Mouse (Mus musculus): ENCODE results near the gene Tdo2.

Tdo2 gene

DNA sequence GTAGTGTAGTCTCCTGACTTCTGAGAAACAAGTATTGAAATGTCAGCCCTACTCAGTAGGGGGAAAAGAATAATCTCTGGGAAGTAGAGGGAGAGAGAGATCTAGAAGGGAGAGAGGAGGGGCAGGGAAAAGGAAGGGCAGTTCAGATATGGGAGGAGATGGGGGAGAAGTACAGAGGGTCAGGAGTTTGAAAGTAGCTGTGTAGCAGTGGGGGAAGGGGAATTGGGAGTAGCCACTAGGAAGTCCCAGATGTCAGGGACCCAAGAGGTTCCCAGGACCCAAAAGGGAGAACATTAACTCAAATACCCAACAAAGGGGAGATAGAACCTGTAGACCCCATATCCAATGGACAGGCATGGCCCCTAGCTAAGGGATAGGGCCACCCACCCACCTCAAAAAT, at the start of gene Tdo2:
Tdo2 (minus strand) TSS at position 101 of the 400 bp plus-strand sequence.
- no peak for DNase-seq (ENCODE audit: low read depth in 1 of 2, low spot score in 2 of 2)

DNA sequence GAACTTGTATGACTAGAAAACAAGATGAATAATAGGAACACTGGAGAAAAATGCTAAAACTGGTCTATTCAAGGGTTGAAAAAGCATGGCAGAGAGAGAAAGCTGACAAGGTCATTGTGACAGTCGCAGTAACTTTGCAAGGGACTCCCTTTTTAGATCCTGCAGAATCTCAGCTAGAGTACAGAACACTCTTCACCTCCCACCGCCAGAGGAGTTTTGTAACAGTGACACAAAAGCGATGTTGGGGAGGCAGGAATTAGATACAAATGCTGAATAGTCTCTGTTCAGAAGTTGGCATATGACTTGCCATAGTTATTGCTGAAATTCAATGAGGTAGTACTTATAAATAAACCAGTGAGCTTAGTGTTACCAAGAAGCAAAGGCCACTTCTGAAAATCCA, 47.1 kb upstream of the Tdo2 start:
- DNase-seq (ENCODE audit: low read depth in 1 of 2, low spot score in 2 of 2), result no peak

DNA sequence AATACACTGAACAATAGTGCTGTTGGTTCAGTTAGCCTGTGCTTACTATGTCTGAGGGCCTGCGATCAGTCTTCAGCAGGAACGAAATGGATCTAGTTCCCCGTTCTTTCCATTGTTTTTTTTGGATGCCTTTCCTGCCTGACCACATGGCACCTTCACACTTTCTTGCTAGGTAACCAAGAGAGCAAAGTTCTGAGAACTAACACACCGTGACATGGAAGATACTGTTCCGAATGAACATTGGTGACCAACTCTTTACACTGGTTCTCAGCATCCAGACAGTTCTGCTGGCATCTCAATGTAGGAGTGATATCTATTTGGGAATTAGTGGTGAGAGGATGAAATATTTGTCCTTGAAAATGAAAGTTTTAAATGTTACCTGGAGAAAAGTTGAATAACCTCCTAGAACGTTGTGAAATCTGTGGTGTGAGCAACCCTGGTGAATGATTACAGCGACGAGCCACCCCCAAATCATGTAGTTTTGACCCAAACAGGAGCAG, 46.5 kb upstream of the Tdo2 start:
- DNase-seq (ENCODE audit: low read depth in 1 of 2, low spot score in 2 of 2), result no peak

DNA sequence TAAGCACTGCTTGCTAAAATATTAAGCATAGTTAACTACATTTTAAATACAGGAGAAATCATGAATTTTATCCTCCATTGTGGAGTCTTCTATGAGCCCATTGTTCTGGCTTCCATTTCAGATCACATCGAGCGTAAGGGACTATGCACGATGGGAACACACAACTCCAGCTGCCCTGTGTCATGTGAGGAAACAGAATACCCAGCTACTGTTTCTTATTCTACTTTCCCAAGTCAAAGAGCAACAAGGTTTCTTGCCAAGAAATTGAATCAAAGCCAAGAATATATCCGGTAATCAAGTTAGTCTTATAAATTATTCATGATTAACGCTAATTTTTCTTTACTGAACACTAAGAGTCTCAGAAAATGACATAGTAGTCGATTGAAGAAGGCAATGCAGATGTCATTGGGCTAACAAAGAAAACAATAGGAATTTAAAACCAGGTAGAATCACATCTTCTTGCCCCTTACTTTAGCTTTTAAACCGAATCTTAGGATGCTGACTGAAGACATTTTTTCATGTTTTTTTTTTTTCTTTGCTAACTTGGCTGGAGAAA, 38.2 kb upstream of the Tdo2 start:
- DNase-seq (ENCODE audit: low read depth in 1 of 2, low spot score in 2 of 2), result no peak

DNA sequence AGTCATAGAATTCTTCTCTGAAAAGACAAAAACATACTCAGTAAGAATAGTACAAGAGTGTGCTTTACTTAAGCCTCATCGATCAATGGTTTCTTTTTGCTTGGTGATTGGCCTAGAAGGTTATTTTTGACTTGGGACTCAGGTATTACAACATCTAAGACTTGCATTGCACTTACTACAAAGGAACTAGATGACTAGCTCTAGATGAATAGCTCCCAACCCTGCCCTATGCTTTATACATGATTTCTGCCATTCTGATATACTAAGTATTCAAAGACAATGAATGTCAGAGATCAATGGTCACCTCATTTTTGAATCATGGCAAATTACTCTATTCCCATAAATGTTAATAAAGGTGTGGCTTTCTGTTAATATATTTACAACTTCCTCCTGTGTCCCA, 31.0 kb upstream of the Tdo2 start:
- DNase-seq (ENCODE audit: low read depth in 1 of 2, low spot score in 2 of 2), result no peak

DNA sequence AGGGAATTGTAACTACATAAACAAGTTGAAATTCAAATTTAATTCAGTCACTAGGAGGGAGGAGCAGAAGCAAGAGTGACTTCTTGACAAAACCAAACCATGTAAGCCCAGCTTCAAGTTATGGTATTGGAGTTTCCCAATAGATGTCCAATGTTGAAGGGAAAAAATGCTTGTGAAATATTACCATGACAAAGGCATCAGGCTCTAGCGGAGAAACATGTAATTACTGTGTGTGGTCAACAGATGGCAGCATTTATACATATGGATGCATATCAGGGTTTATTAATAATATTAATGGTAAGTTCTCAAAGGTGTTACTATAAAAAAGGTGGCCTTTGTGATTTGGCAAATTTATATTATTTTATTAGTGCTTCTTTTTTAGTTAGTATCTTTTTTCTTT, 20.0 kb upstream of the Tdo2 start:
- no peak for DNase-seq (ENCODE audit: low read depth in 1 of 2, low spot score in 2 of 2)

DNA sequence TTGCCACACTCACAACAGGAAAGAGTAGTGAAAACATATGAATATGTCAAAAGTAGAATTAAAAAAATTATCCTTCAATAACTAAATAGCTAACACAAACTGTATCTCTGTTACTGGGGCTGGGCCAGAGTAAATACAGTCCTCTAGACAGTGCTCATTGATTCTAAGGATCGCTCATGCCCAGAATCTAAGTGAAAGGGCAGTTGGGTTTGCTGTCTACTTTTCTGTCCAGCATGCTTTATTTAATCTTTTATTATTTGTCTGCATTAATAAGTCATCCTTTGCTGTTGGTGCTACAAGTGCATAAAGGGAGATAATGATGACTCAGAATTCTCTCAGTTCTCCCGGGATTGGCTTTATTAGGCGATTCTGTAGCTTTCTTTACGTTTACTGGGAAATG, 19.4 kb upstream of the Tdo2 start:
- no peak for DNase-seq (ENCODE audit: low read depth in 1 of 2, low spot score in 2 of 2)

DNA sequence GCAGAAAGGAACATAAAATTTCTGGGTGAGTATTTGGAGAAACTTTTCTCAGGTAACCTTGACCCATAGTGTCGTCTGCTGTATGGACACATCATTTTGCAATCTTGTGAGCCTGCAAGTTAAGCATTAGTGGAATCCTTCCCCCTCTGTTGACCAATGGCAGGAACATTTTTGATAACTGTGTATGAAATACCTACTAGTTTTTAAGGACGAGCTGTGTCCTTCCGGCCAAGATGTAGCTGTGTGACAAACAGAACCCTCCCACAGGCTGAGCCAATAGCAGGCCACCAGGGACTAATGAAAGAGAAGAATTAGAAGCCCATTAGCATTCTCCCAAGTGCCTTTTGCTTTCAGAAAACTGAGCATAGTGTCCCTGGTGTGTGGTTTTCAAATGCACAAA, 14.5 kb upstream of the Tdo2 start:
- DNase-seq (ENCODE audit: low read depth in 1 of 2, low spot score in 2 of 2), result no peak

DNA sequence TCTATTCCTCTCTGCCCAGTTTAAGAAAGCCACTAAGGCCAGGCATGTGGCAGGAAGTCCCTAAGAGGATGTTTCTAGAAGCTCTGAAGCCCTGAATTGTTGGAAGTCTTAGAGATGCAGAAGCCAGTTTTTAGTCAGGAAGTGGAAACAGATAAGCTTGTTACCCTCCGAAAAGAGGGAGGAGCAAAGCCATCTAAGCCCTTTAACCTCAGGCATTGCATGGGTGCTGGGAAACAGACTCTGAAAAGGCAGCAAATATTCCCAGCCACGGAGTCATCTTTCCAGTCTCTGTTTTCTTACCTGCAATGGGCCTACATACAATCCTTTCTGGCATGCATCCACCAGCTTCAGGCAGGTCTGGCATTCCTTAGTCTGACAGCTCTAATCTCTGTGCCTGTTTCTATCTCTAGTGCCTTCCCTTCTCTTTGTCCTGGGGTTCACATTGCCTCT, 13.7 kb upstream of the Tdo2 start:
- no peak for DNase-seq (ENCODE audit: low read depth in 1 of 2, low spot score in 2 of 2)

DNA sequence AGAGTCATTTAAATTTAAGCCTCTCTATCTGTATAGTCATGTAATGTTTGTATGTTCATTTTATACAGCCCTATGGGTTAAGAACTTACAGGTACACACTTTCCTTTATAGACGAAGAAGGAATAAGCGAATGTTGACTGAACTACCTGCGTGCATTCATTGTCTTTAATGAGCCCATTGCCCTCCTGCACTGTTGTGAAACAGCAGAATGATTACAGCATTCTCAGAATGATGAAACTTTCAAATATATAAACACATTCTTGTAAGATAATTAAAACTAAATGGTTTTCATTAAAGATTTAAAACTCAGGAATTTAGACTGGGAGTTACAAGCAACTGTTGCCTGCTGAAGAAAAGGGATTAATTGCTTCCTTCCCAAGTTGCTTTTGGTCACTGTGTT, 11.6 kb upstream of the Tdo2 start:
- DNase-seq (ENCODE audit: low read depth in 1 of 2, low spot score in 2 of 2), result no peak

DNA sequence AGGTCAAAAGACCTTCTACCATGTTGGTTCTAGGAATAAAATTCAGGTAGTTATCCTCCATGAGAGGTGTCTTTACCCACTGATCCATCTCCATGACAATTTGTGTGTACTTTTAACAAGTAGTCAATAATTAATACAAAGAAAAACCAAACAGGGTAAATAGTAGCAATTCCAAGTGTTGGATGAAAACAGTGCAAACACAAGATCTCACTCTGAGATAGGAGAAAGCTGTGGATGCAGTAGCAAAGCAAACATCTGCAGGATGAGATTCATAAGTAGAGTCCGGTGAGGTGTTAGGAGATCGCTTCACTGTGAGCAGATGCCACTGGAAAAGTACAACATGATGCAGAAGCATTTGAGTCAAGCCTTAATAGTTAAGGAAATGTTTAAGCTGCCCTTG, 10.1 kb upstream of the Tdo2 start:
- no peak for DNase-seq (ENCODE audit: low read depth in 1 of 2, low spot score in 2 of 2)

DNA sequence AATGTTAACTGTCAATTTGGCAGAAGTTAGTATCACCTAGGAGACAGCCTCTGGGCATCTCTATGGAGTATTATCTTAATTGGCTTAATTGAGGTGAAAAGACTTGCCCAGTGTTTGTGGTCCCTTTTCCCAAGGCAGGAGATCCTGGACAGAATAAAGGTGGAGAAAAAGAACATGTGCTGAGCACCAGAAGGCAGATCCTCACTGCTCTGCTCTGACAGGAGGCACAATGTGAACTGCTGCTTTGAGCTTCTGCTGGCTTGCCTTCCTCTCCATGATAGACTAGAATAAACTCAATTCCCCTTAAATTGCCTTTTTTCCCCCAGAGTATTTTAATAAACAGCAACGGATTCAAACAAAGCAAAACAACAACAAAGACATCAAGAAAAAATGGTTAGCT, 9.1 kb upstream of the Tdo2 start:
- DNase-seq (ENCODE audit: low read depth in 1 of 2, low spot score in 2 of 2), result no peak

DNA sequence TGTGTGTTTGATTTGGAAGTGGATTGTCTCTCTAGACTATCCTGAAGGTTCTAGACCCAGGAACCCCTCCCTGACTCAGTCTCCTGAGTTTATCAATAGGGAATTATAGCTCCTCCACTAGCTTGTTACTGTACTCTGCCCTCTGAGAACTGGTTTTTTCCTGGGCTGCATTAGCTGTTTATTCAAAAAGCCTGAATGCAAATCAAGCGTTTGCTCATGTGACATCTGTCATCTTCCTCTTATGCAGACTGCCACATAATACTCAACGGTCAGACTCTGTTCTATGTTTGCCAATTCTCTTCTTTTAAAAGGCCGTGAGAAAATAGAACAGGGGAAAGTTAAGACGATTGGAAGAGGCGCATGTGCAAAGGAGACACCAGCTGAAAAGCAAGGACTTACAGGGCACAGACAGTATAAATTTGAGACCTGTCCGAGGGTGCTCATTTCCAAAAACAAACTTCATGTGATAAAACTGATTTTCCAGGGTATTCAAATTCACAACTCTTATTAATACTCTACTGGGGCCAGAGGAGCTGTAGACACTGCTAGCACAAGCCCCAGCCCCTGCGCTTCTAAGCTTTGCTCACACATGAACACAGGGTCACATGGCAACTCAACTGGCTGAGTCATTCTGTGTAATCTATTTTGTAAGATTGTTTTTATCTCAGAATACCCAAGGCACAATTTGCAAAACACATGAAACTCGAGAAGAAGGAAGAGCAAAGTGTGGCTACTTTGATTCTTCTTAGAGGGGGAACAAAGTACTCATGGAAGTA, 7.3 kb upstream of the Tdo2 start:
- no peak for DNase-seq (ENCODE audit: low read depth in 1 of 2, low spot score in 2 of 2)

DNA sequence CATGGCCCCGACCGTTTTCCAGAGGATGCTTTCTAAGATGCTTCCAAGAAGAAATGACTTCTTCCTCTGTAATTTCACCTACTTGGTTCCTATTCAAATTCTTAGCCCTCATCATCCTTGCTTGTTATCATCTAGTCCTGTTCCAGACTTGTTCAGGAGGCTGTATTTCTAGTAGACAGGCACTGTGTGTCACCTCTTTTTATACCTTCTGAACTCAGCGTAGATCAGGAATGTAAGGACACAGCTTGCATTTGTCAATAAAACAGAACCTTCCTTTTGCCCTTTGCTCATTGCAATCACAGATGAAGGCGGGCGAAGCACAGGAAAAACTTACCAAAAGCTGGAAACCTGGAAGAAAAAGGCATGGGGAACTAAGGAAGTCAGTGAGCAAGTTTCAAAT, 6.0 kb upstream of the Tdo2 start, which contains the start of gene Asic5:
Asic5 (plus strand) TSS at position 301 of the 400 bp plus-strand sequence.
- no peak for DNase-seq (ENCODE audit: low read depth in 1 of 2, low spot score in 2 of 2)

DNA sequence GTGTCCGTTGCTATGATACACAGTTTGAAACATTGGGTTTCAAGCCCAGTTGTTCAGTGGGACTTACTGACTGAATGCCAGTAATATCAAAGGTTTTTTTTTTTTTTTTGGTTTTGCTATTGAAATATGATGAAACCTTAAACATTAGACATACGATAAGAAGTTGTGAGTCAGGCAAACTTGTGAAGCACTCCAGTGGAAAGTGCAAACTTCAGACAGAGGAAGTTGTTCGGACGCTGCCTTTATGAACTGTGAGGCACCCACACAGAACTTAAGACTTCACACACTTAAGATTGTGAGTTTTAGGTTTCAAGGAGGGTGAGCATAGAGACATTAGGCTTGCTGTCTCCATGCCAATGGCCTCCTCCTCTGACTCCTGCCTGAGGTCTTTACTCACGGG, 5.6 kb upstream of the Tdo2 start:
- no peak for DNase-seq (ENCODE audit: low read depth in 1 of 2, low spot score in 2 of 2)

DNA sequence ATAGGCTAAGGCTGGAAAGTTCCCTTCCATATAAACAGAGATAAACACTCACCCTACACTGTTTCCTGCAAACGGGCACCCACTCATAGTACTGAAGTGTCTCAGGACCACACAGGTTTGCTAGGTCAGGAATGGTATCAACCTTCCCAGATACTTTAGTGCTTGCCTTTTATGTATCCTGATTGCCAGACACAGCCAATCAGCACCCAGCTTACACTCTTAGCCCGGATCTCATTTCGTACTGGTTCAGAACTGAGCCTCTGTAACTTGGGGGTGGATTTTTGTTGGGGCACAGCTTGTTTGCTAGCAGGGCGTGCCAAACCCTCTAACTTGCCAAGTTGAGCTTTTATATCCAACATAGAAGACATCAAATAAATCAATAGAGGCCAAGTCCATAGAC, 395 bp downstream of the Tdo2 start:
- DNase-seq (ENCODE audit: low read depth in 1 of 2, low spot score in 2 of 2), result no peak

DNA sequence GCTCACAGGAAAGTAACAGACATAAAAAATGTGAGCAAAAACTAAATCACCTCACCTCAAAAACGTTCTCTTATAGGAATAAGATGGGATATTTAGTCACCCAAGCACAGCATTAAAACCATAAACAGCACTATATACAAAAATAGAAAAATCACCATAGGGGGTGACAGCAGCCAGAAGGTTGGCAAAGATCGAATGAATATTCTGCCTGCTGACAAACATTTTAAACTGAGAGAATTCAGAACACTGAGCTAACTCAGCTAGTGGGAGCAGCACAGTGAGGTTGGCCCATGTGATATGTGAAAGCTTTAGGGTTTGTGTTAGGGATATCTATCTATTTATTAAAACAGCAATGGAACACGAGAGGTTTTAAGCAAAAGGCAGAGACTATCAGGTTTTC, 11.4 kb downstream of the Tdo2 start:
- DNase-seq (ENCODE audit: low read depth in 1 of 2, low spot score in 2 of 2), result no peak

DNA sequence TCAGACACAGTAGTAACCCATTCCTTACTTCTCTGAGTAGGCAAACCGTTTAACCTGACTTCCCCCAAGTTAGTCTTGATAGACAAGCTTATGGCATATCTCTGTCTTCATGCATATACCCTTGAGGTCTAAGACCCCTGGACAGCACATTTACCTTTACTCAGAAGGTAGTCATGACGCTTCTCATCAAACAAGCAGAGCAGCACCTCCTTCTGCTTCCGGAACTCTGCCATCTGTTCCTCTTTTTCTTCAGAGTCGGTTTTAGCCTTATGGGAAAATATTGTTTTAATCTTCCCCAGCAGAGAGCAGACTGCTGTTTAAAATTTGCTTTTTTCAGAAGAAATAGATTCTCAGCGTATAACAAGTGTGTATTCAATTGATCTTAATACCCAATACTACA, 12.2 kb downstream of the Tdo2 start:
- DNase-seq (ENCODE audit: low read depth in 1 of 2, low spot score in 2 of 2), result no peak

DNA sequence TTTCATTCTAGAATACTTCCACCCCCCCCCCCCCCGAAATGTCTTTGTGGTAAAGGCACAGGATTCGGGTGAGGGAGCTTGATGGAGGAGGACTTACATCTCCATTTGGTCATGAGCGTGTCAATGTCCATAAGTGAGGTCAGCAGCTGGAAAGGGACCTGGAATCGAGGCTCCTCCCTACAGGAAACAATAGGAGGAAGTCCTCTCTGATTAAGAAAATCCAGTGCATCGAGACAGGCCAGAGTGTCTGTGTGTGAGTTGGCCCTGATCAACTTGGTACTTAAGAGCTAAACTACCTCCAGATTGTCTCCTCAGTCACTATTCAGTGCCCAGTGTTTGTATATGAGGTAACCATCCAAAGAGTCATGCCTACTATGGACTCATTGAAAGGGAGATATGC, 14.7 kb downstream of the Tdo2 start:
- no peak for DNase-seq (ENCODE audit: low read depth in 1 of 2, low spot score in 2 of 2)

DNA sequence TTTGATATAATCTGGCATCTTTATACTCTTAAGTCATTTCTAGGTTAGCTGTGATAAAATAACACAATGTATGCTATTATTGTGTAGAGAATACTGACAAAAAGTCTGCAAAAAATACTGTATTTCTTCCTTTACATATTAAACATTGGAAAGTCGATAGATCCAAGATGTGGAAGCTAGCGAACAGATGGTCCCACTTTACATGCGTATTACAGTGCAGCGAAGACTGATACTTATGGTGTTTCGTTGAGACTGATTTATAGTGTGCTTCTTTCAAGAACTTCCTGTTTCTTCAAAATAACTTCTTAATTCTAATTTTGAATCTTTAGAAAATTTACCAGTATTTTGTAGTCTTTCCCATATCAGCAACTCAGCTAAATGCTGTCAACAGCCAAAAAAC, 18.5 kb downstream of the Tdo2 start:
- DNase-seq (ENCODE audit: low read depth in 1 of 2, low spot score in 2 of 2), result no peak

DNA sequence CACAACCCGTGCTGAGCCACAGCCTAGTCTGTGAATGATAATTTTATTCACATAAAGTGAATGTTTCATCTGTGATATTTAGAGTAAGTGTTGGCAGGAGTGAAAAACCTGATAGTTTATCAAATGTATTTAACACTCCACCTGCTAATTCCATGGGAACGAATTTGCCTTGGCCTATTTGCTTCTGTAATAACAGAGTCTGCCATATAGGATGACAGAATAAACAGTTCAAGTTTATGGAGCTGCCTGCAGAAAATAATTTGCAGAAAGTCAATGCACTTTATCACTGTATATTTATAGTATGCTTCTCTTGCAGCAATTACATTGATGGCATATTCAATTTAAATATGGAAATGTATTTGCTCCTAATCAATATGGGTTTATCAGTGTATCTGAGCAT, 24.2 kb downstream of the Tdo2 start:
- DNase-seq (ENCODE audit: low read depth in 1 of 2, low spot score in 2 of 2), result no peak

DNA sequence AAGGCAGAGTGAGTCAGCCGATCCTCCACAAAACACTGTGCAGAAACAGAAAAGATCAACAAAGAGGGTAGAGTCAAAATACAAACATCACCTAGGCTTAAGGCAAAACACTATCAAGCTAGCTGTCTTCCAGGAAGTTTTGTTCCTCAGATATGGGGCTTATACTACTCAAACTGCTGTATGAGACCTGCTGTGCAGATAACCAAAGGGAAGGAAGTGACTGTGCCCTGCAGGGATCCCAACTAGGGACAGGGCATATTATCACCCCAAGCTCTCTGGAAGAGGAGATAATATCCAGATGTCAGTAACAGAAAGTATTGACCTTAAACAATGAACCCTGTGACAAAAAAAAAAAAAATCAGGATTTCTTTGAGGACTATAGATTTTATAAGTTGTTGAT, 27.0 kb downstream of the Tdo2 start:
- DNase-seq (ENCODE audit: low read depth in 1 of 2, low spot score in 2 of 2), result no peak

DNA sequence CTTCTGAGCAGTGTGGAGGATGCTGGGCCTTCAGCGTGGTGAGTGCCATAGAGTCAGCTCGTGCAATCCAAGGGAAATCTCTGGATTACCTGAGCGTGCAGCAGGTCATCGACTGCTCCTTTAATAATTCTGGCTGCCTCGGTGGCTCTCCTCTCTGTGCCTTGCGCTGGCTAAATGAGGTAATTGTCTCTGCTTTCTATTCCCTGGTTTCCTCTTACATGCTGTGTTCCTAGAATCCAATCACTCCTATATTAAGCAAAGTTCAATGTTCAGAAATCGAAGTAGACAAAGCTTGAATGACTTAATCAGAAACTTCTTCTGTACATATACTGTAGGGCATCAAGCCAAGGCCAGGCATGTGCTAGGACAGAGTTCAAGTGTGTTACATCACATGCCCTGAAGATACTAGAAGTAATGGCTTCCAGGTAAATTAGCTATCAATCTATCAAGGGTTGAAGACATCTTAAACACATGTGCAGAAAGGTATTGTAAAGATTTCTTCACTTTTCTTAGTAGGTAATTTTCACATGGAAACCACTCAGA, 31.1 kb downstream of the Tdo2 start:
- no peak for DNase-seq (ENCODE audit: low read depth in 1 of 2, low spot score in 2 of 2)

Measured in monocyte, adult 2 months (primary cell).